Comparison of ENCODE assay signal across 34 mouse cellular contexts in the genomic region with DNA sequence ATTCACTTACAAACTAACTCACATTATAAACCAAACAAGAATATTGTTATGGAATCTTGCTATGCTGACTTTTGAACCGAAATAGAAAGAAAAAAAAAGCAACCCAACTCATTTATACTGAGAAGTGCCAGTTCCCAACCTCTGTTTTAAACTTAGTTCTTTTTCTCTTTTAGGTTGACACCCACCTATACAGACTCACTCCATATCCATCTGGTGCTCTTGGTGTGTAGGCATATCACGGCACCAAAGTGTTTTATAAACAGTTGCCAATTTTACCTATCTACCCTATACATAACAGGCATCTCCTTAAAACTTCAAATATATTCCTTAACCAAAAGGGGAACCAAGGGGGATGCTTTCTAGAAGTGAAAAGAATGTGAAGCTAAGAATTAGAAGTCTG.
"Had no signal": no experiment of that assay in that cellular context is flagged by ENCODE, and none has a peak within 500 bp of the region (broad histone marks: within the 10 kb centered on the region; RNA-seq: fewer than 3 reads in every experiment).

No protein-coding gene starts in this region.

- H3K36me3 ChIP-seq: heart, embryonic 10.5 days; heart, embryonic 12.5 days; heart, embryonic 13.5 days; heart, embryonic 15.5 days; hindbrain, embryonic 10.5 days; hindbrain, embryonic 12.5 days; hindbrain, embryonic 13.5 days; hindbrain, embryonic 15.5 days; intestine, embryonic 15.5 days; kidney, embryonic 15.5 days had no signal

- H3K4me3 ChIP-seq: heart, embryonic 10.5 days; heart, embryonic 12.5 days; heart, embryonic 13.5 days; heart, embryonic 15.5 days; hindbrain, embryonic 10.5 days; hindbrain, embryonic 12.5 days; hindbrain, embryonic 13.5 days; hindbrain, embryonic 15.5 days; intestine, embryonic 15.5 days; kidney, embryonic 15.5 days; layer of hippocampus, adult 2 months had no signal

- ATAC-seq: hindbrain, embryonic 16.5 days; hindbrain, postnatal 0 days; inflammation-experienced regulatory T-cells, adult 6 months; intestine, embryonic 15.5 days; intestine, embryonic 16.5 days had no signal

- H3K27me3 ChIP-seq: heart, embryonic 13.5 days; hindbrain, embryonic 12.5 days; hindbrain, embryonic 13.5 days; hindbrain, embryonic 15.5 days; intestine, embryonic 15.5 days; kidney, embryonic 15.5 days had no signal

- H3K4me2 ChIP-seq: heart, embryonic 11.5 days; heart, embryonic 12.5 days; heart, embryonic 13.5 days; heart, embryonic 15.5 days; hindbrain, embryonic 12.5 days; hindbrain, embryonic 13.5 days; hindbrain, embryonic 14.5 days; hindbrain, embryonic 15.5 days; intestine, embryonic 15.5 days; kidney, embryonic 15.5 days had no signal

- H3K9me3 ChIP-seq: heart, embryonic 10.5 days; heart, embryonic 12.5 days; heart, embryonic 13.5 days; heart, embryonic 15.5 days; hindbrain, embryonic 10.5 days; hindbrain, embryonic 12.5 days; hindbrain, embryonic 13.5 days; hindbrain, embryonic 15.5 days; intestine, embryonic 15.5 days; kidney, embryonic 15.5 days had no signal

- H3K9ac ChIP-seq: heart, embryonic 12.5 days; heart, embryonic 13.5 days; heart, embryonic 15.5 days; hindbrain, embryonic 12.5 days; hindbrain, embryonic 13.5 days; hindbrain, embryonic 14.5 days; hindbrain, embryonic 15.5 days; intestine, embryonic 15.5 days; kidney, embryonic 15.5 days had no signal

- DNase-seq: heart, postnatal 10 days; heart, postnatal 14 days; heart, postnatal 36 days; heart, postnatal 4 days; kidney, adult 11 months; kidney, adult 18-20 months; kidney, adult 2 months; kidney, adult 8-10 months; kidney, adult 9 months; kidney, postnatal 10 days; kidney, postnatal 14 days; kidney, postnatal 25 days; kidney, postnatal 36 days; kidney, postnatal 4 days; layer of hippocampus, adult 9-11 months; layer of hippocampus, postnatal 36 days had no signal

- H3K27ac ChIP-seq: heart, embryonic 10.5 days; heart, embryonic 13.5 days; heart, embryonic 15.5 days; hindbrain, embryonic 10.5 days; hindbrain, embryonic 12.5 days; hindbrain, embryonic 13.5 days; hindbrain, embryonic 14.5 days; hindbrain, embryonic 15.5 days; hindbrain, postnatal 0 days; intestine, embryonic 15.5 days; kidney, embryonic 15.5 days; kidney, postnatal 0 days; layer of hippocampus, adult 2 months had no signal

- H3K4me1 ChIP-seq: heart, embryonic 10.5 days; hindbrain, embryonic 10.5 days; hindbrain, embryonic 12.5 days; hindbrain, embryonic 13.5 days; hindbrain, embryonic 15.5 days; intestine, embryonic 15.5 days; kidney, embryonic 15.5 days had no signal
